Mouse (Mus musculus): ENCODE data around the gene 1700061G19Rik. TPM values are rescaled to one million over a fixed set of nuclear protein-coding genes. Genes with fewer than 3 reads are reported as not detected.

1700061G19Rik gene
- polyA plus RNA-seq, 1 experiment = not detected

DNA sequence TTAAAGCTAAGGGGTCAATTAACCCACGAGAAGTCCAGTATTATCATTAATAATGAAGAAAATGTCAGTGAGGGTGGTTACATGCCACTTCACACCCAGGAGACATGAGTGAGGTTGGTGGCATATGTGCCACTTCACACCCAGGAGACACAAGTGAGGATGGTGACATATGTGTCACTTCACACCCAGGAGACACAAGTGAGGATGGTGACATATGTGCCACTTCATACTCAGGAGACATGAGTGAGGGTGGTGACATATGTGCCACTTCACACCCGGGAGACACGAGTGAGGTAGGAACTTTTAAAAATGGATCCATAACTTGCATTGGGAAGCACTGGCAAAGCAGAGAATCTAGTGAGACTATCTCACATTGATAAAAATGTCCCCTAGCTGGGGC, 24.1 kb upstream of the 1700061G19Rik start:
- H3K27ac ChIP-seq (ENCODE audit: insufficient read depth, low read depth, low read length) = no peak overlapping the region
- no peak overlapping the region for H3K4me3 ChIP-seq (ENCODE audit: low read depth, low read length)
- WGBS = 74% methylated on average over 3 of the region's 3 CpGs
- no peaks in the 10 kb centered on the region for H3K36me3 ChIP-seq (ENCODE audit: control insufficient read depth, insufficient read depth, low read length)
- no peaks in the 10 kb centered on the region for H3K27me3 ChIP-seq (ENCODE audit: control insufficient read depth, insufficient read depth, low read length)
- no peaks in the 10 kb centered on the region for H3K4me1 ChIP-seq (ENCODE audit: control insufficient read depth, insufficient read depth, insufficient read length, low read length)
- TF ChIP-seq POLR2A (IDR thresholded peaks at IDR 0.05; ENCODE audit: low read depth, low read length) (no peak), CTCF (IDR thresholded peaks at IDR 0.05; ENCODE audit: extremely low read depth, insufficient read length, insufficient replicate concordance, low read depth, low read length) (no peak)

DNA sequence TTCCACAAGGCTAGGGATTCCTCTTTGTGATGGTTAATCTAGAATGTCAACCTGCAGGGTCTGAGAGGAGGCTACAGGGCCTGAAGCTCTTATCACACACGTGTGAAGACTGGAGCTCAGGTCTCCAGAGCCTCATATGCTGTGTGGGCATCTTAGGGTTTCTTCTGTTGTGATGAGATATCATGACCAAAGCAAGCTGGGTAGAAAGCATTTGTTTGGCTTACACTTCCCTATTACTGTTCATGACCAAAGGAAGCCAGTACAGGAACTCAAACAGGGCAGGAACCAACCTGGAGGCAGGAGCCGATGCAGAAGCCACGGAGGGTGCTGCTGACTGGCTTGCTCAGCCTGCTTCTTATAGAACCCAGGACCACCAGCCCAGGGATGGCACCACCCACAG, 19.9 kb upstream of the 1700061G19Rik start:
- H3K4me3 ChIP-seq (ENCODE audit: low read depth, low read length) = no peak overlapping the region
- no peaks in the 10 kb centered on the region for H3K36me3 ChIP-seq (ENCODE audit: control insufficient read depth, insufficient read depth, low read length)
- no peak overlapping the region for H3K27ac ChIP-seq (ENCODE audit: insufficient read depth, low read depth, low read length)
- 78% methylated on average over 3 of the region's 3 CpGs for WGBS
- no peaks in the 10 kb centered on the region for H3K4me1 ChIP-seq (ENCODE audit: control insufficient read depth, insufficient read depth, insufficient read length, low read length)
- H3K27me3 ChIP-seq (ENCODE audit: control insufficient read depth, insufficient read depth, low read length) = no peaks in the 10 kb centered on the region
- no peak for TF ChIP-seq POLR2A (IDR thresholded peaks at IDR 0.05; ENCODE audit: low read depth, low read length)
- TF ChIP-seq CTCF (IDR thresholded peaks at IDR 0.05; ENCODE audit: extremely low read depth, insufficient read length, insufficient replicate concordance, low read depth, low read length) = no peak

DNA sequence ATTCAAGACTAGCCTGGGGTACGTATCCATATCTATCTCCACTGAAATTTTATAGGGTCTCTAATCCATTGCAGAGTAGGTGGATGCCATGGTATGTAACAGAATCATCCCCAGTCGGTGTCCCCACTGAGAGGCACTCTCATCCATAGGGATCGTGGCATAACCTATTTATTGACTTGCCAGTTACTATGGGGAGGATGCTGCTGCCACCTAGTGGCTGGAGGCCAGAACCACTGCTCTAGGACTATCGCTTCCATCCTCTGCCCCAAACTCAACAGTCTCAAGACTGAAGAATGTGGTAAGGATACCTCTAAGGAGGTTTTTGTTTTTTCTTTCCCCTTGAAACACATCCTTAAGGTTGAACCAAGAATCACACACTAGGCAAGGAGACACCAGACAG, 17.1 kb upstream of the 1700061G19Rik start:
- TF ChIP-seq POLR2A (IDR thresholded peaks at IDR 0.05; ENCODE audit: low read depth, low read length) = no peak
- peak; percentile 92; the same call in 1 of the 2 replicates for TF ChIP-seq CTCF (IDR thresholded peaks at IDR 0.05; ENCODE audit: extremely low read depth, insufficient read length, insufficient replicate concordance, low read depth, low read length)
- H3K36me3 ChIP-seq (ENCODE audit: control insufficient read depth, insufficient read depth, low read length) = no peaks in the 10 kb centered on the region
- H3K4me3 ChIP-seq (ENCODE audit: low read depth, low read length) = no peak overlapping the region
- no peak overlapping the region for H3K27ac ChIP-seq (ENCODE audit: insufficient read depth, low read depth, low read length)
- H3K27me3 ChIP-seq (ENCODE audit: control insufficient read depth, insufficient read depth, low read length) = no peaks in the 10 kb centered on the region
- 32% methylated on average over 4 of the region's 4 CpGs for WGBS
- 0 out of 2 replicates have a peak, but pooled peaks cover 3% of the 10 kb centered on the region for H3K4me1 ChIP-seq (ENCODE audit: control insufficient read depth, insufficient read depth, insufficient read length, low read length)

DNA sequence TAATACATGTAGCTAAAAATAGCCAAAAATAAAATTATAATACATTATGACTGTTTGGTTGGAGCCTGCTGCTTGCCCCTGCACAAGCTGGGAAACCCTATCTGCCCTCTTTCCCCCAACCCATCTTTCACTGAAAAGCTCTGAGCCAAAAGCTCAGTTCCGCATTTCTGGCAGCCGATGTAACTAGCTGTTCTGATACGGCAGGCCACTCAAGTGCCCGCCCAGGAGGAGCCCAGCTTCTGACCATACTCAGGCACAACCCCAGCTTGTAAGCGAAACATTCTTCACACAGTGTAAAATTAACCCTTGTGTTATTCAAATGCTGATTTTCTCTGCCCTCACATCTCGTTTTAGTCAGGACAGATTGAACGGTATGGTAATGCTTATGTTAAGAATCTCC, 16.4 kb upstream of the 1700061G19Rik start:
- TF ChIP-seq CTCF (IDR thresholded peaks at IDR 0.05; ENCODE audit: extremely low read depth, insufficient read length, insufficient replicate concordance, low read depth, low read length) = no peak
- Histone ChIP-seq H3K27ac (ENCODE audit: insufficient read depth, low read depth, low read length) (peak overlapping the region; percentile 55; the same call in 1 of the 2 replicates), H3K36me3 (ENCODE audit: control insufficient read depth, insufficient read depth, low read length) (no peaks in the 10 kb centered on the region), H3K27me3 (ENCODE audit: control insufficient read depth, insufficient read depth, low read length) (no peaks in the 10 kb centered on the region), H3K4me1 (ENCODE audit: control insufficient read depth, insufficient read depth, insufficient read length, low read length) (0 out of 2 replicates have a peak, but pooled peaks cover 3% of the 10 kb centered on the region), H3K4me3 (ENCODE audit: low read depth, low read length) (no peak overlapping the region)
- WGBS = 43% methylated on average over 7 of the region's 7 CpGs

GRCm38 (mm10) chr17:56861197-56861596, 14.1 kb upstream of the 1700061G19Rik start:
- Histone ChIP-seq H3K36me3 (ENCODE audit: control insufficient read depth, insufficient read depth, low read length) (no peaks in the 10 kb centered on the region), H3K27me3 (ENCODE audit: control insufficient read depth, insufficient read depth, low read length) (no peaks in the 10 kb centered on the region), H3K4me1 (ENCODE audit: control insufficient read depth, insufficient read depth, insufficient read length, low read length) (0 out of 2 replicates have a peak, but pooled peaks cover 3% of the 10 kb centered on the region), H3K4me3 (ENCODE audit: low read depth, low read length) (no peak overlapping the region), H3K27ac (ENCODE audit: insufficient read depth, low read depth, low read length) (no peak overlapping the region)
- TF ChIP-seq POLR2A (IDR thresholded peaks at IDR 0.05; ENCODE audit: low read depth, low read length) (no peak), CTCF (IDR thresholded peaks at IDR 0.05; ENCODE audit: extremely low read depth, insufficient read length, insufficient replicate concordance, low read depth, low read length) (no peak)
- WGBS = 26% methylated on average over 3 of the region's 3 CpGs

- 79% methylated on average over 7 of the region's 7 CpGs for WGBS
- TF ChIP-seq POLR2A (IDR thresholded peaks at IDR 0.05; ENCODE audit: low read depth, low read length) (no peak), CTCF (IDR thresholded peaks at IDR 0.05; ENCODE audit: extremely low read depth, insufficient read length, insufficient replicate concordance, low read depth, low read length) (no peak)
- 0 out of 2 replicates have a peak, but pooled peaks cover 3% of the 10 kb centered on the region for H3K4me1 ChIP-seq (ENCODE audit: control insufficient read depth, insufficient read depth, insufficient read length, low read length)
- H3K36me3 ChIP-seq (ENCODE audit: control insufficient read depth, insufficient read depth, low read length) = no peaks in the 10 kb centered on the region
- no peaks in the 10 kb centered on the region for H3K27me3 ChIP-seq (ENCODE audit: control insufficient read depth, insufficient read depth, low read length)
- no peak overlapping the region for H3K4me3 ChIP-seq (ENCODE audit: low read depth, low read length)
- no peak overlapping the region for H3K27ac ChIP-seq (ENCODE audit: insufficient read depth, low read depth, low read length)
Measured at GRCm38 (mm10) chr17:56866071-56866470, 9.2 kb upstream of the 1700061G19Rik start.

DNA sequence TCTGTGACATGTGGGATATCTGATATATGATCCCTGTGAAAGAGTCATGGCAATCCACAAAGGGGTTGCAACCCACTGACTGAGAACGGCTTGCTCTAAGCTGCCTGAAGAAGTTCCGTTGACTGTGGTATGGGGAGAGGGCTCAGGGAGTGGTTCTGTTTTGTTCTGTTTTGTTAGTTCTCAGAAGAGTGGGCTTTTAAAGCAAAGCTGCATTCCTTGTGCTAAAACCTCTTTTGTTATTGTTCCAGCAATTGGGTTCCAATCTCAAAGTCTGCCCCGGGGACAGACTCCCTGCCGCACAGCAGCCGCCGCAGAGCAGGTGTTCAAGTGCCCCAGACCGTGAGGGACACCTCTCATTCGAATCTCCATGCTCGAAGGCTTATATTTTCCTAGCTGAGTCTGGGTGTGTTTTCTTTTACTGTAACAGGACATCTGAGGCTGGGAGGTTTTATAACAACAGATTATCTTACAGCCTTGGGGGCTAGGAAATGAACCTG, 5.7 kb upstream of the 1700061G19Rik start:
- Histone ChIP-seq H3K4me1 (ENCODE audit: control insufficient read depth, insufficient read depth, insufficient read length, low read length) (no peaks in the 10 kb centered on the region), H3K27me3 (ENCODE audit: control insufficient read depth, insufficient read depth, low read length) (no peaks in the 10 kb centered on the region), H3K36me3 (ENCODE audit: control insufficient read depth, insufficient read depth, low read length) (no peaks in the 10 kb centered on the region), H3K27ac (ENCODE audit: insufficient read depth, low read depth, low read length) (no peak overlapping the region), H3K4me3 (ENCODE audit: low read depth, low read length) (no peak overlapping the region)
- TF ChIP-seq CTCF (IDR thresholded peaks at IDR 0.05; ENCODE audit: extremely low read depth, insufficient read length, insufficient replicate concordance, low read depth, low read length) (no peak), POLR2A (IDR thresholded peaks at IDR 0.05; ENCODE audit: low read depth, low read length) (no peak)
- 81% methylated on average over 9 of the region's 9 CpGs for WGBS
